Mouse (Mus musculus): ENCODE data around the gene Neb.
"Not testable (repeated sequence)": the region's sequence is repeated elsewhere in the genome, so short reads cannot be mapped to it uniquely, and the experiment has no call there.

Gene Neb

GRCm38 (mm10) chr2:52176537-52176936 is 201.7 kb downstream of the Neb start:
- DNase-seq: peak; percentile 96

GRCm38 (mm10) chr2:52174951-52175350 is 203.3 kb downstream of the Neb start:
- DNase-seq: peak; percentile 45

GRCm38 (mm10) chr2:52169243-52170005 is 208.8 kb downstream of the Neb start:
- DNase-seq: no peak

DNA sequence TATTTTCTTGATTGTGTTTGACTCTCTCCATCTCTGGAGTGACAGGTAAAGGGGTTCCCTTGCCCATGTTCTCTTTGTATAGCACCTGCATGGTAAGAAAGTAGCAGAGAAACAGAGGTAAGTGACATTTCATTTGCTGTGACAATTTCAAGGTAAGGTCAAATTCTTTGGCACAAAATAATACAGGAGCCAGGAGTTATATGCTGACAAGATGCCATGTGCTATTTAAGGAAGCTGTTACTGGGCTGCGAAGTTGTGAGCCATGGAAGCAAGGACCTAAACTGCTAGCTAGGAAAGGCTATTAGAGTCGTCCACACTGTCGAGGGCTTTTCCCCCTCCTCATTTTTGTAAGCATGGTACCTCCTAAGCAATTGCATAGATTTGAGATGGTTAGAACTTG is 225.2 kb downstream of the Neb start:
- no peak for DNase-seq

- no peak for DNase-seq
Measured at GRCm38 (mm10) chr2:52133351-52133750, 244.9 kb downstream of the Neb start.

- not testable (repeated sequence) for DNase-seq
Measured at GRCm38 (mm10) chr2:52131370-52131769, 246.9 kb downstream of the Neb start.

DNA sequence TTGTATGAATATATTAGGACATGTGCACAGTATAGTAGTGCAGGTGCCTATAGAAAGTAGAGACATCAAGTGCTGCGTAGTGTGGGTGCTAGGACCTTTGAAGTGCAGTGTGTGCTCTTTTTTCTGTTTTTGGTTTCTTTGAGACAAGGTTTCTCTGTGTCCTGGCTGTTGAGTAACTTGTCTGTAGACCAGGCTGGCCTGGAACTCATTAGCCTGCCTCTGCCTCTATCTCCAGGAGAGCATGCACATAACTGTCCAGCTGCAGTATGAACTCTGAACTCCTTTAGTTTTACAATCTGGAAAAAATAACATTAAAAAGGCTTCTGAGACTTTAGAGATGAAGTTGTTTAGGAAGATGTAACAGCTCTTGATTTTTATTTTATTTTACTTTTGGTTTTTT is 264.2 kb downstream of the Neb start:
- no peak for DNase-seq
